Mouse (Mus musculus): ENCODE measurements around the gene Ankrd37.

GRCm38 (mm10) chr8:46010306-46010705, 4.8 kb upstream of the Ankrd37 start:
- TF ChIP-seq CTCF (conservative IDR thresholded peaks at IDR 0.05; ENCODE audit: insufficient read depth, insufficient read length, low read depth, low read length) (no peak), POLR2A (IDR thresholded peaks at IDR 0.05; ENCODE audit: low read depth, low read length) (no peak)
